Mouse (Mus musculus) liver, embryonic 14.5 days (tissue): Measurements from ENCODE around the gene Nfkbia.

Experiments used
- CTCF ChIP-seq: IDR thresholded peaks from 2 replicates; pipeline ENCODE4 v1.5.1; 2016; ENCODE audit warnings: antibody characterized with exemption, low read depth, control low read depth
- EP300 ChIP-seq: IDR thresholded peaks from 2 replicates; pipeline ENCODE4 v1.6.1; 2016; ENCODE audit warnings: antibody characterized with exemption, low read depth

DNA sequence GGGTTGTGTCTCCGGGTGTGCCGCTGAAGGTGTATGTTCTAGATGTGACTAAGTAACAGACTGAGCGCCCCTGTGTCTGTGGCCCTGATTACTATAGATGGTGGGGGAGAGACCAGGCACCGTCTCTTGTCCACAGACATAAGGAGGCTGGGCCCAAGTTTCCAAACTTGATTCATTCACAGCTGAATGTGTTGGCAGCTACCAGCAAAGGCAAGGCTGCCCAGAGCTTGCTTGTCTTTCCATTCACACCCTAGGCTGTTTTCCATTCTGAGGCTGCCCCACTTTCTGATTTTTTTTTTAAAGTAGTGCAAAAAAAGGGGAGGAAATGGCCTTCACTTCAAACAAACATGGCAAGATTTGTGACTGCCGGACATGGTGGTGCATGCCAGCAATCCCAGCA is 35.6 kb downstream of the Nfkbia start:
- TF ChIP-seq CTCF (no peak), EP300 (no peak)
